Mouse (Mus musculus): ENCODE results near the gene Epo.

DNA sequence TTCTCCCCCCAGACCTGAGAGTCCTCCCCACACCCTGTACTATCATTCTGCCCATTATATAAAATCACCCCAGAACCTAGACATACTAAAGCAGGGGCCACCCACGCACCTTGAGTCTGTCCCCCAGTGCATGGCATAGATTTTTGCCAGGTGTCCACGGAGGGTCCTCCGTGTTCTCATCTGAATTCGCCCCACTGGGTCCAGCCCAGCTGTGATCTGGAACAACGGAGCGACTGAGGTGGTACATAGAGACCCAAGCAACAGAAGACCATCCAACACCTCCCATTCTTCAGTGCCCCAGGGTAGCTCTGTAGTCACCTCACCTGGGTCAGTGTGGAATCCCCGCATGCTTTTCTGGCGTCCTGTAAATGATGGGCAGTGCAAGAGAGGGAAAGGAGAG lies 3.0 kb downstream of the Epo start:
- TF ChIP-seq CTCF (IDR thresholded peaks at IDR 0.05; ENCODE audit: control insufficient read depth, insufficient read depth, insufficient read length) (no peak), CEBPB (IDR thresholded peaks at IDR 0.05; ENCODE audit: low read depth) (no peak), USF1 (IDR thresholded peaks at IDR 0.05; ENCODE audit: low read depth) (no peak), MYOG (IDR thresholded peaks at IDR 0.05; ENCODE audit: control insufficient read depth, extremely low read depth, insufficient read length) (no peak)

All from C2C12 (cell line).